Mouse (Mus musculus) gastrocnemius, adult 8-10 months (tissue): ENCODE measurements around the gene Nagk. TPM values are rescaled to one million over a fixed set of nuclear protein-coding genes. Genes with fewer than 3 reads are reported as not detected.
"Not testable (repeated sequence)": the region's sequence is repeated elsewhere in the genome, so short reads cannot be mapped to it uniquely, and the experiment has no call there.

Experiments used
- DNase-seq, 2 experiments: peaks; one replicate each; pipeline ENCODE4 v3.0.0; 2022; ENCODE audit warnings: low spot score in 2 of 2
- total RNA-seq, 4 experiments: library from RNA; stranded (reverse); gene quantifications; 2 replicates each; pipeline ENCODE4 v1.2.4; 2022

The Nagk gene
- total RNA-seq, 4 experiments from 2014 or later = 6.2 to 7.6 (median 7.1) TPM

- DNase-seq = no peak
These were observed 8.1 kb downstream of the Nagk start for GRCm38 (mm10) chr6:83802846-83803245.

DNA sequence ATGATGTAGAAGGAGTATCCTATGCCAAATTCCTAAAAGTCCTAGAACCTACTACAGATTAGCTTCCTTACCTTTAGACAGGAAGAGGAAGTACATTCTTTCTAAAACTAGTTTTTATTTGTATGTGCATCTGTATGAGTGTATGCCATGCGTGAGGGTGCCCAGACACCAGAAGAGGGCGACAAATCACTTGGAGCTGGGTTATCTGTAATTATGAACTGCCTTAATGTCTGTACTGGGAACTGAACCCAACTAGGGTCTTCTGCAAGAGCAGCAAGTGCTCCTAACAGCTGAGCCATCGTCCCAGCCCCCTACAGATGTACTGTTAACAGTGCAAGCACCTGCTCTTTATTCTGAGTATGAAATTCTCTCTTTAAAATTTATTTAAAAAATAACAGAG, 21.0 kb downstream of the Nagk start:
- DNase-seq = no peak

GRCm38 (mm10) chr6:83818996-83819395, 24.2 kb downstream of the Nagk start:
- DNase-seq = no peak

DNA sequence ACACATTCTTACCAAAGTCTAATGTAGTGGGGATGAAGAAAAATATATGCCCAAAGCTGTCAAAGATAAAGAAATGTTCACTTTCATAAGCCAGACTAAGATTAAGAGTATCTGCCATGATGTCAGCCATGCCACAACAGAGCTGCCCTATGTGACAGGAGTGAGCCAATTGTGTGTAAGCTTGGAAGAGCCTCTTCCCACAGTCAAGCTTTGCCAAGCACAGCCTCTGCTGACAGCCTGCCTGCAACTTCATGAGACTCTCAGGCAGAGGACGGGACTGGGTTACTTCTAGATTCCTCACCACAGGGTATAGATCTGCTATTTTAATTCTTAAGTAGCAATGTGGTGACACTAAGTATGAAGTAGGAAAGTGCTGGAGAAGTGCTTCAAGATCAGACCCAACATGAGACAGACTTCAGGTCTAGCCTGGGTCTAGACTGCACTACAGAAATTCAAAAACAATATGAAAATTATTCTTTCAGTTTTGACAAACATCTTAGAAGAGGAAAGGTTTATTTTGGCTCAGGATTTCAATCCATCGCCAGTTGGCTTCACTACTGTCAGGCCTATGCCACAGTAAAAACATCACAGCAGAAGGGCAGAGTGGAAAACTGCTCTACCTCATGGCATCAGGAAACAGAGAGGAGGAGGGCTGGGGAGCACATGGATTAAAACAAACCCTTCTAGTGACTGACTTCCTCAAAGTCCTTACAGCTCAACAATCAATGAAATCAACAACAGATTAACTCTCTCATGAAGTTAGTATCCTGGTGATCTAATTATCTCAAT, 26.1 kb downstream of the Nagk start:
- DNase-seq = no peak

GRCm38 (mm10) chr6:83821856-83822255, 27.1 kb downstream of the Nagk start:
- DNase-seq = no peak

- DNase-seq = no peak
These were observed 36.3 kb downstream of the Nagk start for GRCm38 (mm10) chr6:83830941-83831605.

DNA sequence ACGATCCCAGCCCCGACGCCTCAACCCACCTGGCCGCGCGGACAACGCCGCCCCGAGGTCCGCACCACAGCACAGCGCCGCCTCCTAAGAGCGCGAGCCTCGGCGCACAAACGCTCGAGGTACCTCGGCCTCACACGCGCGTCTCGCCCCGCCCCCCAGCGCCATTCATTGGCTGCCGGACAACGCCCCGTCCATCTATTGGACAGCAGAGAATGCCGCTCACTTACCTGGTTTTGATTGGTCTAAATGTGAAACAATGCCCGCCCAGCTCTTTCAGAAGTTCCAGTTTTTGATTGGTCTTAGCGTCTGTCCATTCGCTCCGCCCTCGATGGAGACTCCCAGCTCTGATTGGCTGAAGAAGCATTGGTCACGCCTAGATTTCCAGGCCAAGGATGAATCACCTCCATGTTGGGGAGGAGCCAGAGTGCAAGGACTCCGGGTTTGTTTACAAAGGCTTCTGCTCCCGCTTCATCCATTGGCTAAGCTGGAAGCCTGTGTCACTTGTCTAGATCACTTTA, 36.9 kb downstream of the Nagk start, which contains the start of gene Paip2b:
Gene Paip2b, minus strand, starts transcription at position 136 of the 518 bp plus-strand sequence.
- peak; percentile 98 to 99 for DNase-seq

DNA sequence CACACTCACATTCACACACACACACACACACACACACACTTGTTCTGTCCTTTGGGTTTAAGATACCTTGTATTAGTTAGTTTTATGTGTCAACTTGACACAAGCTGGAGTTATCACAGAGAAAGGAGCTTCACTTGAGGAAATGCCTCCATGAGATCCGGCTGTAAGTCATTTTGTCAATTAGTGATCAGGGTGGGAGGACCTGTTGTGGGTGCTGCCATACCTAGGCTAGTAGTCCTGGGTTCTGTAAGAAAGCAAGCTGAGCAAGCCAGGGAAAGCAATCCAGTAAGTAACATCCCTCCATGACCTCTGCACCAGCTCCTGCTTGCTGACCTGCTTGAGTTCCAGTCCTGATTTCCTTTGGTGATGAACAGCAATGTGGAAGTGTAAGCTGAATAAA, 37.6 kb downstream of the Nagk start:
- not testable (repeated sequence) for DNase-seq

- DNase-seq = no peak
These were observed 42.0 kb downstream of the Nagk start for GRCm38 (mm10) chr6:83836826-83837225.

GRCm38 (mm10) chr6:83838046-83838445, 43.3 kb downstream of the Nagk start:
- DNase-seq = no peak

DNA sequence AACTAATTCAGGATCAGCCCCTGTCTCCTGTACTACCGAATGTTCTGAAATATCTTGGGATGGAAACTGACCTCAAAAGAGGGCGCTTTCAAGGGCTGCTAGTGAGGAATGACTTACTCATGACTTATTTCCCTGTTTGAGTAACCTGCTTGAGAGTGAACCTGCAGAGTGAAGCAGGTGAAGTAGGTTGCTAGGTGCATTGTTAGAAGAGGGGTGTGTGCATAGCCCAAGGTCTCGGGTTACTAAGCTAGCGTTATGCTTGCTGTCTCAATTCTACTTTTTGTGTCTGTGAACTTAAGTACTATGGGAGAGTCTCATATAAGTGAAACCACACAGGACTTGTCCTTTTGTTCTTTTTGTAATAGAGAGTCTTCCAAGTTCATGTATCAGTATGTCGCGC, 45.3 kb downstream of the Nagk start:
- no peak for DNase-seq

GRCm38 (mm10) chr6:83844913-83845312, 50.1 kb downstream of the Nagk start:
- no peak for DNase-seq

GRCm38 (mm10) chr6:83846141-83846540, 51.4 kb downstream of the Nagk start:
- DNase-seq = peak; percentile 31 to 33

DNA sequence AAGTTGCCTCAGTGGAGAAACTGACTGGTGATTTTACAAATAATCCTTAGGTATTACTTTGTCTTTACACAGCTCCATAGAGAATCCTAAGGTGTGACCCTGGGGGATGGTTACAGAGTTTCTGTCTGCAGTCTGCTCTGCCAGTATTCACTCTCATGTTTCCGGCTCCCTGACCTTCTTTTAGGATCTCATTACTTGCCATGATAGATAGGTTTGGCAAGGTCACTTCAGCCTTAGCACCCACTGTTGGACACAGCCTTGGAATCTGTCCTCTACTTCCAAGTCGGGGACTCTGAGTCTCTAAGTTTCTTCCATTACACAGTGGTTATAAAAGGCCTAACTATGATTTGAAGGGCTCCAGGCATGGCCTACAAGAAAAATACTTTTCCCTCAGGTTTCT, 54.7 kb downstream of the Nagk start:
- peak in 1 of 2 experiments; percentile 22 for DNase-seq

Other genes starting within 250 kb of the Nagk start
- gene Stambp, start 222.3 kb upstream of the Nagk start, total RNA-seq = 1 to 10 TPM; 5.6 to 6.8 (median 6.3) TPM
- not detected for gene Clec4f, start 138.8 kb upstream of the Nagk start, total RNA-seq
- gene Cd207, start 117.1 kb upstream of the Nagk start, total RNA-seq = not detected
- gene Vax2, start 83.7 kb upstream of the Nagk start, total RNA-seq = not detected
- not detected for gene Atp6v1b1, start 52.0 kb upstream of the Nagk start, total RNA-seq
- not detected for gene Ankrd53, start 32.3 kb upstream of the Nagk start, total RNA-seq
- gene Tex261, start 19.2 kb upstream of the Nagk start, total RNA-seq = 10 to 100 TPM; 46.9 to 56.0 (median 53.8) TPM
- gene Paip2b, start 36.8 kb downstream of the Nagk start, total RNA-seq = 100 to 1,000 TPM in 1 of 4 experiments, 10 to 100 TPM in 3; 87.8 to 128 (median 93.8) TPM
- gene Zfp638, start 72.1 kb downstream of the Nagk start, total RNA-seq = 10 to 100 TPM; 32.2 to 49.2 (median 42.0) TPM
- gene Dysf, start 213.6 kb downstream of the Nagk start, total RNA-seq = 100 to 1,000 TPM in 1 of 4 experiments, 10 to 100 TPM in 3; 65.1 to 102 (median 78.7) TPM